Mouse (Mus musculus) kidney, adult 11 months (tissue): Measurements from ENCODE around the gene Pde10a.
A peak's percentile ranks its signal among the peaks of the same experiment; 100 is the strongest.

Experiments used
- DNase-seq: peaks from one replicate; pipeline ENCODE4 v3.0.0; 2022

The Pde10a gene

GRCm38 (mm10) chr17:8802889-8803799, 278.0 kb downstream of the Pde10a start:
- DNase-seq = no peak

DNA sequence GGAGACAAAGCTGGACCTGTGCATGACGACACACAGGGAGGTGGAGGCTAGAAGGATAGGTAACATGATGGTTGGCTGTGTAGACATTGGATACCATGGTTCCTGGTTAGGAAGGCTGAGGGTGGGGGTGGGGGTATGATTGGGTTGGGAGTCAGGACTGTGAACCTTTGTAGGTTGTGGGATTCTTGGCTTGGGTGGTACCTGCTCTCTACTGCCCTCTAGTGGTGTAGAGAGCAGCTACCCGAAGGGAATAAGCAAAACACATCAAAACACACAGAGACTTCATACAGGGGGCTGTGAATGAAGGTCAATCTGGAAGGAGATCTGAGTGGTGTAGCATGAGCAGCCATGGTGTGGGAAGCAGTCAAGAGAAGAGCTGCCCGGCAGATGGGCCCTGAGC, 282.2 kb downstream of the Pde10a start:
- DNase-seq = no peak

DNA sequence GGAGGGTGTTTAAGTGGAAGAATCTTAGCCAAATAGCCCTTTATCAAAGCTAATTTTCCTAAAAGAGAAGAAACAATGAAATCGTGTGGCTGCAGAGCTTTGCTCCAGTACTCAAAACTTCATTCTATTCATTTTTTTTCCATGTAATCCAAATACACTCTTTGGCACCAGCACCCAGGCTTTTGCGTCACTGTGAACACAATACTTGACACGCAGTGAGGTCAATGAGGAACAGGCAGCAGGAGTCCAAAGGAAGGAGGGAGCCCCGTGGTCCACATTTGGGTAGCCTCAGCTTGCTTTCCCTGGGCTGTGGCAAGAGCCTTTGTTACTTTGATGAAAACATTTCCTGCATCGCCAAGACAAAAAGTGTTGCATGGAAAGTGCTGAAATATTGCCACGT, 284.6 kb downstream of the Pde10a start:
- no peak for DNase-seq

GRCm38 (mm10) chr17:8810201-8810600, 285.0 kb downstream of the Pde10a start:
- no peak for DNase-seq

DNA sequence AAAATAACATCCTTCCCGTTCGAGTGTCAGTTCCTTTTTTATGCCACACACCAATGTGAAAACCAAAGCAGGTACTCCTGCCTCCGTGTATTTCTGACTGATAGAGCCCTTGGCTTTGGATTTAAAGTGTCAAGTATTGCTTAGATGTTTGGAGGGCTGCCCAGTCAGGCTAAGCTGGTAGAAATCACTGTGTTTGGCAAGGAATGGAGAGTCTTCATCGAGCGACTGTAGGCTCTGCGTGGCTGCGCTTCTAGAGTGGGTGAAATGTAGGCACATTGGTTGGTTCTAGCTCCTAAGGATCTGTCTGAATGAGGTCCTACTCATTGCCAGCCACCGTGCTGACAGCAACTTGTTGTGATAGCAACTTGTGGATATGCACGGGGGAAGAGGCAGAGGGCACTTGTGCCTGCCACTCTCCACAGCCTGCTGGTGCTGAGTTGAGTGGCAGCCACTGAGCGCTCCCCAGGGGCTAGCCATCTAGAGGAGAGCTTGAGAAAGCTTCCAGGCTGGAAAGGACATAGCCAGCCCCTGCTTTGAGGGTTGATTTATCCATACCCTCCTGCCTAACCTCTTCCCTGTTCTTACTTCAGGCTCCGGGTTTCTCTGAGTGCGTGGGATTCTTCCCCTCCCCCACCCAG, 287.2 kb downstream of the Pde10a start:
- DNase-seq = no peak

DNA sequence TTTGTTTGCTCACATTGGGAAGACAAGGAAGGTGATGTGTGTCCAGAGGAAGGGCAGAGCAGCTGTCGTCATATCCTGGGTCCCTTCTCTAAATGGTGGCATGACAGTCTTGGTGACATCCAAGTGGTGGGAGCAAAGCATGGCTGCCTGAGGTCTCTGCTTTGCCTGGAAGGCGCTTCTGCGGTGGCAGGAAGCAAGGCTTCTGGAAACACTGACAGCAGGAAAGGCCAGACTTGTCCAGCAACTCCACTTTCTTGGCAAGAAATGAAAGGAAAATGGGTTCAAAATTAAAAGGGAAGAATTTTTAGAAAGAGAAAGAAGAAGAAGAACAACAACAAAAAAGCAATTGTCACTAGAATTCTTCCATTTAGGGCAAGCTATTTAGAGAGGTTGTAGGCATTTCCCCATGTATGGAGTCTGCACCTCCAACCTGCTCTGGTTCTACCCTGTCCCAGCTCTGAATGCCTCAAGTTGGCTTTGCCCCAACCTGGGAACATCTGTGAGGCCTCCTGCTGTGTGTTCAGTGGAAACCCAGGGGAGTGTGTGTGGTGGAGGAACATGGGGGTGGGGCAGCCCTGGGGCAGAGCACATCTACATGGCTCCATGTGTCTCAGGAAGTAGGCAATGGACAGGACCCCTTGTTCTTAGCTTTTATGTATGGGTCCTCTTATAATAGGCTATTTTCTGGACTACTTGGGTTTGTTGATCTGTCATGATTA, 288.8 kb downstream of the Pde10a start:
- DNase-seq = no peak

GRCm38 (mm10) chr17:8815376-8815775, 290.2 kb downstream of the Pde10a start:
- DNase-seq = no peak

DNA sequence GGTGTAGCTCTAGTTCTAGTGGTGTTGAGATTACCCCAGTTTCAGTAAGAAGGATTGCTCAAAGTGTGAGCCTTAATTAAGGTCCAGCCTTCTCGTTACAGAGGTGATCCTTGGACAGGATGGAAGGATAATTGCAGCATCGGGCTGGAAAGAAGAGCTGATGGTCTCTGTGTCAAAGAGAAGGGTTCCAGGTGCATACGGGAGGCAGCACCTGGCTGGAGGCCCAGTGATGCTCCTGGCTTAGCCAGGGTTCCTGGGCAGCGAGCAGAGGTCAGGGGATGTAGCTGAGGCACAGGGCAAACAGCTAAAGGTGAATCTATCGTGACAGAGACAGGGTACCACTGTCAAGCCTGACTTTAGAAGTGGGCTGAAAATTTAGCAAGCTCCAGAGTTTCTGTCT, 290.7 kb downstream of the Pde10a start:
- DNase-seq = no peak

- no peak for DNase-seq
Measured at GRCm38 (mm10) chr17:8818675-8819074, 293.5 kb downstream of the Pde10a start.

GRCm38 (mm10) chr17:8823548-8823947, 298.4 kb downstream of the Pde10a start:
- DNase-seq = no peak

GRCm38 (mm10) chr17:8827204-8827603, 302.0 kb downstream of the Pde10a start:
- no peak for DNase-seq

DNA sequence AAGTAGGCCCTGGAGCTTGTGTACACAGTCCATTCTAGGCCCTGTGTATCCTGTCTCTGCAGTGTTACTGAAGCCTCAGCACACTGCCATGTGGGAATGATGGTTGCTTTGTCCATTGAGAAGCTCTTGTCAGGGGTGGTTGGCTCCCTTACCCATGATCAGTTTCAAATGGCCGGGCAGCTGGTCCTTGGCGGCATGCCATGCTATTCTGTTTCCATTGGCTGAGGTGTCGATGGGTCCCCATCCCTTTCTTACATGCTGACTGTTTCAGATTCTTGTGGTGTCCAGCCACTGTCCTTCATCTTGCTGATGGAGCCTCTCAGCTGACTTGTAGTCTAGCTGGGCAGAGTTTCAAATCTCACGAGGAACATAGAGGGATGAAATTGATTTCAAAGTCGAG, 305.8 kb downstream of the Pde10a start:
- DNase-seq = no peak

DNA sequence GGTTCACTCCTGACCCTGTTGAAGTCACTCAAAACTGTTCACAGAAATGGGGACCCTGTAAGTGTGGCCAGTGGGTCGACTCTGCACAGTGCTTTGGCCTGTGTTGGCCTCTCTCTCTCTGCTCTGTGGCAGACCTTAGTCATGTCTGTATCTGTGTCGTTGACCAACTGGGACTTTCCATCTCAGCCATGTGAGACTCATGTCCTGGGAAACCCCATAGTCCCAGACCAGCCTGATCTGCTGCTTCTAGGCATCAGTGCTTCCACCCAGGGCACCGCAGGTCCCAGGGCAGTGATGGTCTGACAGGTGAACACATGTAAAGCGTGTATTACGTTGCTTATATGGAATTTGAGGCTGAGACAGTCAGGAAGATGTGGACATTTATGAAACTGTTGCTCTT, 311.1 kb downstream of the Pde10a start:
- no peak for DNase-seq

DNA sequence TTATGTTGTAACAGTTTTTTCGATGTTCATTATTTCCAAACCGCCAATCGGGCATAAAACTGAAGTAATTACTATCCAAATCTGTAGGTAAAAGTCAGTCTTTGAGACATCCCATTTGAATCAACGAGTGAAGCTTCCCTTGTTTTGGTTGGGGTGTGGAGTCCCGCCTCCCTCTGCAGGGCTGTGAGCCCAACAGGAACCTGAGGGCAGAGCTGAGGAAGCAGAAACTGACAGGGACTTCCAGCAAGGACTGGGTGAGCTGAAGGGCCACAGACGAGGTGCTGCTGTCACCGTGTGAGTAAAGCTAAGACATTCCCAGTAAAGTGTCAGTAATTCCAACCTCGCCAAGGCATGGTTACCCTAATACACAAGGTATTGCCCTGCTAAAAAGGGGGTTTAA, 313.1 kb downstream of the Pde10a start:
- no peak for DNase-seq

DNA sequence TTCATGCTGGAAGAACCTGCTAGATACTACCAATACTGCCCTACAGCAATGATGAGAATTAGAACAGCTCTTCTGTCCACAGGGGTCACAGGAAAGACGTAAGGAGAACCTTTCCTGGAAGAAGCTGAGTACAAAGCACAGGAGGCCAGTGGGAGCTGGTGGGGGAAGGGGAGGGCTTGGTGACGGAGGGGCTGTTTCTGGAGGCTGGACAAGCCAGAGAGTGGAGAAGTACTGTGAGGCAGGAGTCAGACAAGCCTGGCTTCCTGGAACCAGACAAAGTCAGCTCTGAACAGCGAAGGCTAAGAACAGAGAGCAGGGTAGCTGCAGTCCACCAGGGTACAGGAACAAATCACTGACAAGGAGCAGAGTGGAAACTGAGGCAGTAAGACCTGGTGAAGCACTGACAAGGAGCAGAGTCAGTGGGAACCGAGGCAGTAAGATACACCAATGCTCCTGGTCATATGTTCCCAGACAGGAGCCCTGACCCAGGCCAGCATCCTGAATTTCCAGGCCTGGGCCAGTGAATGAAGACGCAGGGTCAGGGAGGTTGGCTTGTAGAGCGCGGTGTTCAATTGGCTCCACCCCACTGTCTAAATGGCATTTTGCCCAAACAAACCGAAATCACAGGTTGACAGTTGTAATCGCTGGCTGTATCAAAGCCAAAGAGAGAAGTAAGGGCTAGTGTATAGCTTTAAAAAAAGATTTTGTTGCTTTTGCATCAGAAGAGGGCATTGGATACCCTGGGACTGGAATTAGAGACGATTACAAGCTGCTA, 314.3 kb downstream of the Pde10a start:
- no peak for DNase-seq

DNA sequence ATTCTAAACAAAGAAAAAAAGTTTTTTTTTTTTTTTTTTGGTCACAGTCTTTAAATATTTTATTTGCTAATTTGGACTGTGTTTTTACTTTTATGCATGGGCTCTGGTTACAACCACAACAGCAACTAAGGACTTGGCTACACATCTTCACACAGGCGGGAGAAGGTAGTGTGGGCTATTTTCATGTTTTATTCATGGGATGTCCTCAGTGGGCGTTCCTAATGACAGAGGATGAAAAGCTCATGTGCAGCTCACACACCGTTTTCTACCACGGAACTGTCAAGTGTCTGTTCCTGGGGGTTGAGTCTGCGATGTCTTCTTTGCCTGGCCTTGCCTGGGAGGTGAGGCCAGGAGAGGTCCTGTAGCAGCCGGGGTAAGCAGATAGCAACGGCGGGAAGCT, 315.9 kb downstream of the Pde10a start:
- DNase-seq = no peak

DNA sequence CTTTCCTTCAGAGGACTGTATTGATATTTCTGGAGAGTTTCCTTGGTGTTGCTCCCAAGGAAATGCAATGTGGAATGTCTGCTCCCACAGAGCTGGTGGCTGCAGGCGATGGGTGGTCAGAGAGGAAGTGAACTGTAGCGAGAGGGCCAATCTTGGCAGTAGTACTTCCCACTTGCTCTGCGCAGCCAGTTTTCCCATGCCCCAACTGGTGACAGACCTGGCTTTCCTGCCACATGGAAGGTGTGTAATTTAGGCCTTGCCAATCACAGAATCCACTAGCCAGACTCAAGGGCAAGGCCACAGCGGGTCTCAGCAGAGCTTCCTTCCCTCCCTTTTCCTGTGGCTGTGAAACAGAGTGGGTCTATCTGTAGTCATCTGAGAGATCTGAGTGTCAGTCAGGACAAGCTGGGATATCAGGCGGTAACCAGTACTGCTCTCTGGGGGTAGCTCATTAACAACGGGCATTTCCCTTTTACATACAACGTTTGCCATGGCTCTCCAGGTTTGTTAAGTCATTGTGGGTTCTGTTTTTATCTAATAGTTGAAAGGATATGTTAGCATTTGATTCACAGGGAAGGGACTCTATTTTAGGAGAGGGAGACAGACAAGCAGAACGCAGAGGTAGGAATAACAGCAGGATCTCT, 316.8 kb downstream of the Pde10a start:
- DNase-seq = no peak

GRCm38 (mm10) chr17:8842662-8843061, 317.5 kb downstream of the Pde10a start:
- DNase-seq = no peak

GRCm38 (mm10) chr17:8843941-8844340, 318.8 kb downstream of the Pde10a start:
- DNase-seq = peak; percentile 25

- DNase-seq = no peak
Measured at GRCm38 (mm10) chr17:8846506-8846905, 321.3 kb downstream of the Pde10a start.

GRCm38 (mm10) chr17:8847558-8847957, 322.4 kb downstream of the Pde10a start:
- DNase-seq = no peak

DNA sequence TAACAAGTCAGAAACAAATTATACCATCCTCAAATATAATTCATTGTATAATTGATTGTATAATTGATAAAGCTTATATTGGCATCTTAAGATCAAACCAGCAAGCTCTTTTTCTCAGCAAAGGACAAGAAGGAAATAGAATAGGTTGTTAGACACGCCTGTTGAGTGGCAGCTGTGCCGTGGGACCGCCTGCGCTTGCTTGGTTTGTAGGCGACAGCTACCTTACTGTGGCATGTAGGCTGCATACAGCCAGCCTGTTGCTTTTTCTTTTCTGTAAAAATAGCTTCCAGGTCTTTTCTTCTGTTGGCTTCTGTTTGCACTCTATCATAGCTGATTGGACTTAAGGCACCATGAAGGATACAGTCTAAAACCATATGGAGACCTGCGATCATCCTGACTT, 326.7 kb downstream of the Pde10a start:
- DNase-seq = no peak
